Mouse (Mus musculus) heart, adult 11 months (tissue): Measurements from ENCODE around the gene BC005624.

ENCODE experiments used
- DNase-seq: peaks from one replicate; pipeline ENCODE4 v3.0.0; 2022

BC005624 gene

GRCm38 (mm10) chr2:30927844-30928628 is 54.0 kb downstream of the BC005624 start:
- DNase-seq = peak; percentile 97

GRCm38 (mm10) chr2:30927151-30927781 is 54.7 kb downstream of the BC005624 start:
- DNase-seq = peak; percentile 94

GRCm38 (mm10) chr2:30926381-30926780 is 55.6 kb downstream of the BC005624 start:
- DNase-seq = no peak

- DNase-seq = no peak
Observed at GRCm38 (mm10) chr2:30925181-30925580, 56.8 kb downstream of the BC005624 start.

GRCm38 (mm10) chr2:30923099-30923498 is 58.9 kb downstream of the BC005624 start:
- DNase-seq = no peak
